Mouse (Mus musculus): ENCODE measurements around the gene 2510009E07Rik.

DNA sequence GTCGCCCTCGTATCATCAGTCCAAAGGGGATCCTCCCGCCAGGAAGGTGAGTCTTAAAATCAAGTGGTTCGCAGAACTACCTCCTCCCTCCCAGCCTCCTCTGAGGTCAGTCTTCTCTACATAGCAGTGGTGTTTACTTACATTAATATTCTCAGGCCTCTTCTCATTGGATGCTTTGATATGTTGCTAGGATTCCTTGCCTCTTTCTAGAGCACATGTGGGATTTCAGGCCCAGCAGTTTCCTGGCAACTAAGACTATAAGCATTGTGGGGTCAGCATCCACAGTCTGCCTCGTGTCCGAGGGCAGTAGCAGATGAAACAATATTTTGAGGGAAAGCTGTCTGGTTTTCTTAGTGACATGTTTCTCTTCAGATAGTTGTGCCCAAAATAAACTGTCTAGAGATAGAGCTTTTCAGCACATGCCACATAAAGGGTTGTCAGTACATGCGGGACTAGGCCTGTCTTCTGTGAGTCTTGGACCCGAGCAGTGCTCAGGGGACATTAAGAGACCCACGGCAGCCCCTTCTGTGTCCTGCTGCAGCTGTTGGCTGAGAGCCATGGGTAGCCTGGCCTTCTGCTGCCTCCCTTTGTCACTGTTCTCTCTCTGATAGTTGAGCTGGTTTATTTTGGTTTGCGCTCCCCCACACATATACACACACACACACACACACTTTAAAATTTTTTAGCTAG, 86.1 kb downstream of the 2510009E07Rik start:
- TF ChIP-seq POLR2A (IDR thresholded peaks at IDR 0.05; ENCODE audit: control insufficient read depth, low read depth, low read length) (no peak), CTCF (IDR thresholded peaks at IDR 0.05; ENCODE audit: control insufficient read depth, insufficient read depth, insufficient replicate concordance, low read depth, low read length) (no peak)

Data from testis, adult 2 months (tissue).